Mouse (Mus musculus) right cerebral cortex, postnatal 36 days (tissue): ENCODE data around the gene Ccnc.
"Not testable (repeated sequence)": the region's sequence is repeated elsewhere in the genome, so short reads cannot be mapped to it uniquely, and the experiment has no call there.

ENCODE experiments used
- DNase-seq, 2 experiments: peaks; one replicate each; pipeline ENCODE4 v3.0.0; 2022; ENCODE audit warnings: low spot score in 2 of 2, mixed read lengths in 1 of 2

Ccnc gene

GRCm38 (mm10) chr4:21726912-21727614 lies 438 bp upstream of the Ccnc start:
- peak; percentile 3 to 5 for DNase-seq

GRCm38 (mm10) chr4:21739169-21739568 lies 11.7 kb downstream of the Ccnc start:
- no peak for DNase-seq

- not testable (repeated sequence) for DNase-seq
Measured at GRCm38 (mm10) chr4:21744142-21744541, 16.6 kb downstream of the Ccnc start.

- no peak for DNase-seq
Measured at GRCm38 (mm10) chr4:21745723-21746122, 18.2 kb downstream of the Ccnc start.

- DNase-seq = no peak
Measured at GRCm38 (mm10) chr4:21755123-21755789, 27.8 kb downstream of the Ccnc start.

GRCm38 (mm10) chr4:21758860-21759259 lies 31.4 kb downstream of the Ccnc start:
- DNase-seq = no peak

GRCm38 (mm10) chr4:21761416-21762160 lies 34.1 kb downstream of the Ccnc start:
- DNase-seq = no peak

GRCm38 (mm10) chr4:21763827-21764226 lies 36.3 kb downstream of the Ccnc start:
- DNase-seq = no peak

GRCm38 (mm10) chr4:21766171-21766862 lies 38.8 kb downstream of the Ccnc start:
- DNase-seq = no peak

GRCm38 (mm10) chr4:21766863-21767304 lies 39.4 kb downstream of the Ccnc start, which contains the start of the genes Usp45 and Tstd3:
TSS of gene Usp45 (plus strand) at chr4:21767156.
TSS of gene Tstd3 (minus strand) at chr4:21767212.
- peak; percentile 80 to 82 for DNase-seq

- DNase-seq = no peak
Measured at GRCm38 (mm10) chr4:21771064-21771463, 43.6 kb downstream of the Ccnc start.

GRCm38 (mm10) chr4:21772306-21772705 lies 44.8 kb downstream of the Ccnc start:
- DNase-seq = no peak

- DNase-seq = peak; percentile 83 to 87
Measured at GRCm38 (mm10) chr4:21776091-21776945, 48.8 kb downstream of the Ccnc start.

GRCm38 (mm10) chr4:21776946-21777265 lies 49.4 kb downstream of the Ccnc start:
- no peak for DNase-seq

GRCm38 (mm10) chr4:21780816-21781726 lies 53.6 kb downstream of the Ccnc start:
- no peak for DNase-seq

- DNase-seq = no peak
Measured at GRCm38 (mm10) chr4:21786268-21786667, 58.8 kb downstream of the Ccnc start.

GRCm38 (mm10) chr4:21788903-21789302 lies 61.4 kb downstream of the Ccnc start:
- DNase-seq = no peak

- DNase-seq = no peak
Measured at GRCm38 (mm10) chr4:21789836-21790235, 62.3 kb downstream of the Ccnc start.

GRCm38 (mm10) chr4:21793631-21794030 lies 66.1 kb downstream of the Ccnc start:
- no peak for DNase-seq

GRCm38 (mm10) chr4:21801013-21801412 lies 73.5 kb downstream of the Ccnc start:
- DNase-seq = no peak
